Mouse (Mus musculus): ENCODE measurements around the gene Necap2.

Necap2 gene

DNA sequence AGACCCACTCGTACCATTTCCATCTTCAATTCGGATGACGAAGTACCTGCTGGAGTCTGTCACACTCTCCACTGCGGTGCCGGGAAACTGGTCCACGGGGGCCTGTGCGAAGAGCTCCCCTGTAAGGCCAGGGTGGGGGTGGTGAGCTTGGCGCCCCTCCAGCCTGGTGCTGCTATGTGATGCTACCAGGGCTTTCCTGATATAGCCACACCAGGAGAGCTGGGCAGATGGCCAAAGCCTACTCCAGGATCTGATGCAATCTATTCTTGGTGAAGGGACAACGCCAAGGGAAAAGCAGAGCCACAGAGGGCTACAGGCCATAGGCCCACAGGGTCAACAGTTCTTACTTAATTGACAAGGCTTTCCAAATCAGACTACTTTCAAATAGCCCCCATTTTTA is 4.5 kb downstream of the Necap2 start:
- no peak for DNase-seq (ENCODE audit: low read depth, low spot score)

DNA sequence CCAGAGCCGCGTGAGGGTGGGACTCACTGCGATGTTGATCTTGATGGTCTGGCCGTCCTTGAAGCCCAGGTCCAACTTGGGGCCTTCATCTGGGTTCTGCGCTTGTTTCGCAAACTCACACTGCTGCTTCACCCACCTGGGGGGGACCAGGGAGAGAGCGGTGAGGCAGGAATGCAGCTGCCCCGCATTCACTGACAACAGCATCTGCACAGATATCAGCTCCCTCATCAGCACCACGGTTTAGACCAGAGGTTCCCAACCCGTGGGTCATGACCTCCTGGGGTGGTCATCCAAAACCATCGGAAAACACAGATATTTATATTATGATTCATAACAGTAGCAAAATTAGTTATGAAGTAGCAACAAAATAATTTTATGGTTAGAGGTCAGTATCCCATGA is 5.7 kb downstream of the Necap2 start:
- no peak for DNase-seq (ENCODE audit: low read depth, low spot score)

GRCm38 (mm10) chr4:141069731-141070130 is 8.4 kb downstream of the Necap2 start:
- peak; percentile 55 for DNase-seq (ENCODE audit: low read depth, low spot score)

- no peak for DNase-seq (ENCODE audit: low read depth, low spot score)
Measured at GRCm38 (mm10) chr4:141068655-141069054, 9.5 kb downstream of the Necap2 start.

GRCm38 (mm10) chr4:141067516-141068046 is 10.6 kb downstream of the Necap2 start:
- DNase-seq (ENCODE audit: low read depth, low spot score): no peak

- no peak for DNase-seq (ENCODE audit: low read depth, low spot score)
Measured at GRCm38 (mm10) chr4:141066709-141067515, 11.2 kb downstream of the Necap2 start.

DNA sequence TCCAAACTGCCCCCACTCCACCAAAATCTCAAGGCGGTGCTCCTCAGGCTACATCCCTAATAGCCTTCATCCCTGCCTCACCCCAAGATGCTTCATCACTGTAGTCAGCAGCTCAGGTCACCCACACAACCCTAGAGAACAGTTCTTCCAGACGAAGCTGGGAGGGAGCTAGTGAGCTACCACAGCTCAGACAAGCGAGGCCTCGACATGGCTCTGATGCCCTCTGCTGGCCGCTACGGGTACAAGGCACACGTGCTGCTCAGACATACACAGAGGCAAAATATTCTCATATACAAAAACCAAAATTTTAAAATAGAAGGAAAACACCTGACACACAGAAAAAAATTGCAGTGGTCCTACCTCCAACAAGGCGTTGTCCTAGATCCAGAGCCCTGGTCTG is 13.0 kb downstream of the Necap2 start:
- peak; percentile 89 for DNase-seq (ENCODE audit: low read depth, low spot score)

GRCm38 (mm10) chr4:141064104-141064659 is 14.0 kb downstream of the Necap2 start:
- no peak for DNase-seq (ENCODE audit: low read depth, low spot score)

DNA sequence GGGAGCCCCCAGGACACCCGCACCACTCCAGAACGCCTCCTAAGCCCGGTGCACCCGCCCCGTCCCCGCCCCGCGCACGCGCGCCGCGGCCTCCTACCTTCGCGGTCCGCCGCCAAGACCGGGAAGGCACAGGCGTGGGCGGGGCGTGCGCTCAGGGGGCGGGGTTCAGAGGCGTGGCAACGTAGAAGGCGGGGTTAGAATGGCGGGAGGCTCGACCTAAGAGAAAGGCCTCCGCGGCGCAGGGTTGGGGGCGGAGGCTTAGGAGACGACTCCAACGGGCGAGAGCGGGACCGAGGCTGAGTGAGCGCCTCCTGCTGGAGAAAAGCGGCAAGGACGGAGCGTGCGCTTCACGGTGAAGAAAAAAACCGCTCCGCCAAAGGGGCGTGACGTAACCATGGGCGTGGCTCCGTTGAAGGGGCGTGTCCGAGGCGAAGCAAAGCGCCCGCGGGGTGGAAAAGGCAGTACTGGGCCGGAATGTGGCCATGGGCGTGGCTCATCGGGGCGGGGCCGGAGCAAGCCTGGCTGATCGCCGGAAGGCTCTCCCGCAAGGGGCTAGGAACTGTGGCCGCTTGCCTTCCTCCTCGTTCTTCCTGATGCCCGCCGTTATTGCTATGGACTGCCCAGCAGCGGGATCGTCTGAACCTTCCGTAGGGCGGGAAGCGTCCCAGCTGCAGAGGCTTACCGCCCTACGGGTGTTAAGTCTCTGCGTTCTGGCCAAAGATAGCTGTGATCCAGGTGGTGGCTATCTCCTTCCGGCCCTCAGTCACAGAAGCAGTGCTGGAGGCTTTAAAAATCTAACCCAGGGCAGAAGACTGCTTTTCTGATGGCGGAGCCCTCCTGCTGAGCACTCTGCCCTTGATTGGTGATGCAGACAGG is 17.5 kb downstream of the Necap2 start, which contains the start of gene Crocc:
Gene Crocc, minus strand, starts transcription at position 125 of the 876 bp plus-strand sequence.
- DNase-seq (ENCODE audit: low read depth, low spot score): peak; percentile 99

- DNase-seq (ENCODE audit: low read depth, low spot score): no peak
Measured at GRCm38 (mm10) chr4:141059616-141060425, 18.3 kb downstream of the Necap2 start.

DNA sequence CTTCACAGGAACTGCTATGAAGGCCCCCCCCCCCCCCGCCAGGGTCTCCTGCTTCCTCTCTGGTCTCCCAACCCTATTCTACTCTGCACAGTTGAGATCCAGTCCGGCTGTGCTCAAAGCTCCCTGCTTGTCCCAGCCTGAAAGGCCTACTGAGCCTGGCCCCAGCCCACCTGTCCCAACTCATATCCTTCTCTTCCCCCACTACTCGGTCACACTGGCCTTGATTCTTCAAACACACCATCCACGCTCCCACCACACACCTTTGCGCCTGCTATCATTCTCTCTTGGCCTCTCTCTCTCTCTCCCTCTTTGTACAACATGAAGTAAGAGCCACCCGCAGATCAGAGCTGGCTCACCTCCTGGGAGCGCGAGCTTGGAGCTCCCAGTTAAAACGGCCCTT is 19.3 kb downstream of the Necap2 start:
- DNase-seq (ENCODE audit: low read depth, low spot score): no peak

- DNase-seq (ENCODE audit: low read depth, low spot score): no peak
Measured at GRCm38 (mm10) chr4:141056970-141057369, 21.2 kb downstream of the Necap2 start.

DNA sequence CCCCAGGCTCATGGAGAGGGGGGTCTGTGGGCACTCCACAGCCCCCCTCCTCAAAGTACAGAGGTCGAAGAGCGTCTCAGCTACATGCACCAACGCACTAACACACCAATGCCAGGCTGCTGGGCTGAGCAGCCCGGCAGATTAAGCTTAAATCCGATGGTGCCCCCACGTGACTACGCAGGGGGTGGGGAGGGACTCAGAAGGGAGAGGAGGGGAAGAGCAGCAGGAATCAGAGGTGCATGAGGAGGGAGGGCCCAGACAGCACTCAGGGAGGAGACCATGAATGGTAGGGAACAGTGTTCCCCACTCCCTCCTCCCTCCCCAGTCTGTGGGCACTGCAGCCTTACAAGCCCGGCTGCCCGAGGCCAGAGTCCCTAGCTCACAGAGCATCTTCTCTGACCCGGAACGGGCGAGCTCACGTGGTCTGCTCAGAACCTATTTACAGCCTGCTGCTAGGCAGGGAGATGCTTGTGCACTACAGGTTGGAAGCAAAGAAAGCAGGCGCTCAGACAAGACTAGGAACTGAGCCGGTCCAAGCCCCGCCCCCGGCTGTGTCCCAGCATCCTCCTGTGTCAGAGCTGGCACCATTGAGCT is 24.5 kb downstream of the Necap2 start:
- DNase-seq (ENCODE audit: low read depth, low spot score): no peak

DNA sequence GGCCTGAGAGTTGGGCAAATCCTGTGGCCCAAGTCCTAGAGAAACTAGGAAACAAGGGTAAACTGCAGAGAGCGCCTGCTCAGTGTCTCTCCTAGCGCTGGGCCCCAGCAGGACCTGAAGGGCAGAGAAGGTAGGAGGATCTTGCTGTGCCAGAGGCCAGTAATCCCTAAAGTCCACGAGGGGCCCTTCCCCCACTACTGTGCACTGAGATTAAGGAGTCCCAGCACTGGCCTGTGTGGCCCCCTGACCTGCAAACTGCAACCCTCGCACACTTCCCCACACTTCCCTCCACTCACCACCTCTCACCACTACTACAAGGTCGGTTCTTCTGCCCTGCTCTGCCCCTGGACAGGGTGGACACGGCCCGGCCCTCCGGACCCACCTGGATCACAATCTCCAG is 25.0 kb downstream of the Necap2 start:
- DNase-seq (ENCODE audit: low read depth, low spot score): no peak

GRCm38 (mm10) chr4:141052442-141052841 is 25.7 kb downstream of the Necap2 start:
- DNase-seq (ENCODE audit: low read depth, low spot score): no peak

DNA sequence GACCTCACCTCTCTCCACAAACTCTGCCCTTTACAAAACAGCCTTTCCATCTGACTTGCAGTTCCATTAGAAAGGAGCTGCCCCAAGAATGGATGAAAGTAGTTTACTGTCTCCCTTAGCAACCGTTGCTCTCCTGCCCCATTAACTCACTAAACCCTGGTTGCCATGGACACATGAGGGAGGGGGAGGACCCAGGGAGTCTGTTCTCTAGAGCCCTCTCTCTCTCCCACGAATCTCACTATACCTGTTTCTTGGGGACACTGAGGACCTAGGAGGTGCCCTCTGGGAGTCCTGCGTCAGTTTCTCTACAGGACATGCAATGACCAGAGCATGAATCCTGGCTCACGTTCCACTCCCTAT is 28.7 kb downstream of the Necap2 start:
- DNase-seq (ENCODE audit: low read depth, low spot score): no peak

GRCm38 (mm10) chr4:141048810-141049475 is 29.2 kb downstream of the Necap2 start:
- no peak for DNase-seq (ENCODE audit: low read depth, low spot score)

DNA sequence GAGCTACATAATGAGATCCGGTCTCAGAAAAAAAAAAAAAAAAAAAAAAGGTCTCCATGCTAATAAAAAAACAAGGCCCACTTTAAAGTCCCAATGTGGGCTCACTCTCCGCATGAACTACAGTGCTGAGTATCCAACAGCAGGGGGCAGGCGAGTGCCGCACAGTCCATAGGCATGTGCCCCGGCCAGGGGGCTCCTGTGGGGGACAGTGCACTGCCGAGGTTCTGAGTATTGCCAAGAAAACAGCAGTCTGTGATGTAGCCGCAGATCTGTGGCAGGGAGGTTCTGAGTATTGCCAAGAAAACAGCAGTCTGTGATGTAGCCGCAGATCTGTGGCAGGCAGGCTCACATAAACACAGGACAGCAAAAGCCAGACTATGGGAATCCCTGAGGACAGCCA is 33.3 kb downstream of the Necap2 start:
- DNase-seq (ENCODE audit: low read depth, low spot score): peak; percentile 54

GRCm38 (mm10) chr4:141041117-141041516 is 37.0 kb downstream of the Necap2 start:
- no peak for DNase-seq (ENCODE audit: low read depth, low spot score)

All from CD4-positive helper T cell, adult 2 months (primary cell).